Mouse (Mus musculus): ENCODE results near the gene Gm2042. TPM values are rescaled to one million over a fixed set of nuclear protein-coding genes. Genes with fewer than 3 reads are reported as not detected.
"Not testable (repeated sequence)": the region's sequence is repeated elsewhere in the genome, so short reads cannot be mapped to it uniquely, and the experiment has no call there.

Gene Gm2042
- total RNA-seq (2021) = not detected
- long read RNA-seq, experiment 1 = 0 reads
- long read RNA-seq, experiment 2 = 0 reads

DNA sequence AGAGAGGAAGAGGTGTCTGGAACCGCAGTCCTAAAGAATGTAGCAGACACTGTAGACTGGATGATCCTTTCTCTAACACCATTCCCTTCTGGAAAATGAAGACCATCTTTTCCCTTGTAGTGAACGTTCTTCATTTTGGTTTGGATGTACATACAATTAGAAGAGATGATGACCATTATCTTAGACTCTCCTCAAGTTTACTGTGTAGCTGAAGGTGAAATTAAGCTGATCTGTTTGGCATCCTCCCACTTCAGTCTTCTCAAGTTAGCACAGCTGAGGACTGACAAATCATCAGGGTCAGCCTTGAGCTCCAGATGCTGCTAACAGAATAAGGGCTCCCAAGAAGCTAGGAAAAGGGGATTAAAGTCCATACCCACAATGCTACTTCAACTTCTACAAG, at the start of gene Gm2042:
TSS of gene Gm2042 (plus strand) at position 301 of the 400 bp plus-strand sequence.
- DNase-seq (ENCODE audit: low spot score in 2 of 2); intact Hi-C loops (cut with DNase I): not testable (repeated sequence)

DNA sequence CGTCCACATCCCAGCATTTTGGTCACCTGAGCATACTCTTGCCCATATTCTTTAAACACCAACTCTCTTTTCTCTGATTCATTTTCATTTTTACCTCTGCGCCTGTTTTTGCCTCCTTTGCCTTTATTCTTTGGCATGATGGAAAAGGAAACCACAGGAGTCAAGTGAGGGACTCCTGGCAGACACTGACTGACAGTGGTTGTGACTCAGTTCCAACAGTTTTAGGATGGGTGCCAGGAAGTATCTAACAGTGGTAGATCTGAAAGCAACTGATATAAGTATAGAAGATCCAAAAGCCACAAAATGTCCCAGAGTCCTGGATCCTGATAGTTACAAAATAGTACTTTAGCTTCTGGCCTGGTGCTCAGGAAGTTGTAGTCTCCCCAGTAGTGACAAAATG, 34.2 kb upstream of the Gm2042 start, which contains the start of gene Gm2035:
TSS of gene Gm2035 (minus strand) at position 137 of the 400 bp plus-strand sequence.
- DNase-seq (ENCODE audit: low spot score in 2 of 2); intact Hi-C loops (cut with DNase I): not testable (repeated sequence)

DNA sequence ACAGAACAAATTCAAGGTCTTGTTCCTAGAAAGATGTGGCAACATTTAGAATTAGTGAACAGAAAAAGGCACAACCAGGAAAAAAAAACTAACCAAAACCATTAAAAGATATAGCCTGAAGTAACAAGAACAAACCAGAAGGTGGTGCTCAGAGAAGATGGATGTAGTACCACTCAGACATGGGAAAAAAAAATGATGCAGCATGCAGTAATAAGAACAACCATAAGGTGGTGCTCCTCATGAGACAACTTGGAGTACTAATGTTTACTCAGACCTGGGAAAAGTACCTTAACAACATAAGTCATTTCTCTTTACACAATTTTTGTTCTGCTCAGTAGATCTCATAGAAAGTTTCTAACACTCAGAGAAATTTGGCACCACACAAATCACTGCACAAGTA, 30.1 kb downstream of the Gm2042 start:
- intact Hi-C loops (cut with DNase I) = not testable (repeated sequence)
- peak; percentile 3 to 26 for DNase-seq (ENCODE audit: low spot score in 2 of 2)

DNA sequence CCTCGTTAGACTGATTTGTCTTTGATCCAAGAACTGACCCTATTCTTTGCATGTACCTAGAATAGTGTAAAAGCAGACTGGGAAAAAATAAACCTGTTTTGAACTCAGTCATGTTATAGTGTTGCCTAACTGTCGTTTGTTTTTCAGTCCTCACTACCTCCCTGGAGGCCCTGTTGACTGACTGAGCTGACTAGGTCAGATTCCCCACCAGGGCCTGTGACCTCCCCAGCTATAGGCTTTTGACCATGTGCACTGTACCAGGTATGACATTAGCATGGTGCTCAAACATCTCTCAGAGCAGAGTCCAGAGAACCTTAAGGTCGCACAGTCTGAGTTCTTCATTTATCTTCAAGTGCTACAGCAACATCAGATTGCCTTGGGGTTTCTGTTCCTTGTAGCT, 50.2 kb downstream of the Gm2042 start:
- intact Hi-C loops (cut with DNase I); DNase-seq (ENCODE audit: low spot score in 2 of 2): not testable (repeated sequence)

Other genes with a start within 250 kb of the Gm2042 start
- not detected for gene Gm21319, start 178.3 kb upstream of the Gm2042 start, total RNA-seq (2021)
- gene Gm21936, start 158.6 kb upstream of the Gm2042 start, total RNA-seq (2021) = not detected
- not detected for gene BB287469, start 137.5 kb upstream of the Gm2042 start, total RNA-seq (2021)
- gene Gm2001, start 111.7 kb upstream of the Gm2042 start, total RNA-seq (2021) = not detected
- not detected for gene Gm2016, start 80.0 kb upstream of the Gm2042 start, total RNA-seq (2021)
- gene Gm2022, start 58.7 kb upstream of the Gm2042 start, total RNA-seq (2021) = not detected
- not detected for gene Gm2035, start 34.2 kb upstream of the Gm2042 start, total RNA-seq (2021)
- not detected for gene Gm2075, start 57.8 kb downstream of the Gm2042 start, total RNA-seq (2021)
- gene Gm6803, start 64.7 kb downstream of the Gm2042 start, total RNA-seq (2021) = not detected
- gene Gm2056, start 72.9 kb downstream of the Gm2042 start, total RNA-seq (2021) = not detected
- gene Gm16368, start 129.6 kb downstream of the Gm2042 start, total RNA-seq (2021) = not detected
- not detected for gene Gm10436, start 228.0 kb downstream of the Gm2042 start, total RNA-seq (2021)

All from left cerebral cortex, postnatal 14 days (tissue).